Mouse (Mus musculus) brain, adult 2 months (tissue): ENCODE measurements around the gene Tmem245.

ENCODE experiments used
- DNase-seq: peaks from one replicate; pipeline ENCODE4 v3.0.0; 2011; ENCODE audit warnings: low read depth, low spot score

The Tmem245 gene

GRCm38 (mm10) chr4:56946641-56947640 lies at the start of gene Tmem245:
TSS of gene Tmem245 (minus strand) at chr4:56947437.
- peak; percentile 99 for DNase-seq

- DNase-seq = peak; percentile 47
Measured at GRCm38 (mm10) chr4:56993331-56993730, 46.1 kb upstream of the Tmem245 start.

- DNase-seq = peak; percentile 47
Measured at GRCm38 (mm10) chr4:56991951-56992350, 44.7 kb upstream of the Tmem245 start.

GRCm38 (mm10) chr4:56990215-56990584 lies 43.0 kb upstream of the Tmem245 start, which contains the start of gene Frrs1l:
TSS of gene Frrs1l (minus strand) at chr4:56990391.
- peak; percentile 86 for DNase-seq

GRCm38 (mm10) chr4:56989431-56990214 lies 42.4 kb upstream of the Tmem245 start:
- peak; percentile 93 for DNase-seq

- peak; percentile 83 for DNase-seq
Measured at GRCm38 (mm10) chr4:56965586-56966179, 18.4 kb upstream of the Tmem245 start.

GRCm38 (mm10) chr4:56963687-56964086 lies 16.4 kb upstream of the Tmem245 start:
- DNase-seq = peak; percentile 92

- no peak for DNase-seq
Measured at GRCm38 (mm10) chr4:56961320-56961925, 14.2 kb upstream of the Tmem245 start.

GRCm38 (mm10) chr4:56957518-56957917 lies 10.3 kb upstream of the Tmem245 start:
- no peak for DNase-seq

- no peak for DNase-seq
Measured at GRCm38 (mm10) chr4:56953235-56953634, 6.0 kb upstream of the Tmem245 start.

GRCm38 (mm10) chr4:56951701-56952100 lies 4.5 kb upstream of the Tmem245 start:
- no peak for DNase-seq

- no peak for DNase-seq
Measured at GRCm38 (mm10) chr4:56949494-56949893, 2.3 kb upstream of the Tmem245 start.

GRCm38 (mm10) chr4:56946180-56946579 lies 1.1 kb downstream of the Tmem245 start:
- DNase-seq = no peak

GRCm38 (mm10) chr4:56944286-56944685 lies 3.0 kb downstream of the Tmem245 start:
- peak; percentile 50 for DNase-seq

- DNase-seq = no peak
Measured at GRCm38 (mm10) chr4:56943258-56943657, 4.0 kb downstream of the Tmem245 start.

- peak; percentile 73 for DNase-seq
Measured at GRCm38 (mm10) chr4:56942567-56942966, 4.7 kb downstream of the Tmem245 start.

GRCm38 (mm10) chr4:56941481-56941880 lies 5.8 kb downstream of the Tmem245 start:
- peak; percentile 54 for DNase-seq

- no peak for DNase-seq
Measured at GRCm38 (mm10) chr4:56937136-56937535, 10.1 kb downstream of the Tmem245 start.

GRCm38 (mm10) chr4:56935327-56935726 lies 11.9 kb downstream of the Tmem245 start:
- no peak for DNase-seq

GRCm38 (mm10) chr4:56933154-56933553 lies 14.1 kb downstream of the Tmem245 start:
- DNase-seq = no peak

- DNase-seq = no peak
Measured at GRCm38 (mm10) chr4:56932096-56932495, 15.1 kb downstream of the Tmem245 start.
